Mouse (Mus musculus): ENCODE measurements around the gene Prdx5.
A peak's percentile ranks its signal among the peaks of the same experiment; 100 is the strongest.

Gene Prdx5

DNA sequence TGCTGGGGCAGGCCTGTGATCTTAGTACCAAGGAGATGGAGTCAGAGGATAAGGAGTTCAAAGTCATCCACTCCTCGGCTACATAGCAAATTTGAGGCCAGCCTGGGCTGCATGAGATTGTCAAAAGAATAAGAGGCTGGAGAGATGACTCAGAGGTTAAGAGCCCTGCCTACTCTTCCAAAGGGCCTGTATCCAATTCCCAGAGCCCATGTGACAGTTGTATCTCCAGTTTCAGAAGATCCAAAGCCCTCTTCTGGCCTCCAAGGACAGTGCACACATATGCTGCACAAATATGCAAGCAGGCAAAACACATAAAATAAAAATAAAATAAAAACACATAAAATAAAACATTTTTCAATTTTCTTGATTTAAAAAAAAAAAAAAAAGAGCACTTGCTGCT, 35.6 kb downstream of the Prdx5 start:
- DNase-seq, result no peak

DNA sequence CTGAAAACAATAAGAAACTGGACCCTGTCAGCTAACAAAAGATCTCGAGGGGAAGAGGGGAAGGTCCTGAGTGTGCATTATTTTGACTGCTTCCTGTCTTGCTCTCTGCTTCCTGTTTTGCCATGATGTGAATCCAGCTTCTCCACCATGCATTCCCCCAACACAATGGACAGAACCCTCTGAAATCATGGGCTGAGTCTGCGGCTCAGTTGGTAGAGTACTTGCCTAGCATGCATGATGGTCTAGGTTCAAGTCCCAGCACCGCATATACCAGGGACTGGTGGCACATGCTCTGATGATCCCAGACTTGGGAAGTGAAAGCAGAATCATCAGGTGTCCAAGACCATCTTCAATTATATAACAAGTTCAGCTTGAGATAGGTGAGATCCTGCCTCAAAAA, 37.2 kb downstream of the Prdx5 start:
- DNase-seq, result no peak

DNA sequence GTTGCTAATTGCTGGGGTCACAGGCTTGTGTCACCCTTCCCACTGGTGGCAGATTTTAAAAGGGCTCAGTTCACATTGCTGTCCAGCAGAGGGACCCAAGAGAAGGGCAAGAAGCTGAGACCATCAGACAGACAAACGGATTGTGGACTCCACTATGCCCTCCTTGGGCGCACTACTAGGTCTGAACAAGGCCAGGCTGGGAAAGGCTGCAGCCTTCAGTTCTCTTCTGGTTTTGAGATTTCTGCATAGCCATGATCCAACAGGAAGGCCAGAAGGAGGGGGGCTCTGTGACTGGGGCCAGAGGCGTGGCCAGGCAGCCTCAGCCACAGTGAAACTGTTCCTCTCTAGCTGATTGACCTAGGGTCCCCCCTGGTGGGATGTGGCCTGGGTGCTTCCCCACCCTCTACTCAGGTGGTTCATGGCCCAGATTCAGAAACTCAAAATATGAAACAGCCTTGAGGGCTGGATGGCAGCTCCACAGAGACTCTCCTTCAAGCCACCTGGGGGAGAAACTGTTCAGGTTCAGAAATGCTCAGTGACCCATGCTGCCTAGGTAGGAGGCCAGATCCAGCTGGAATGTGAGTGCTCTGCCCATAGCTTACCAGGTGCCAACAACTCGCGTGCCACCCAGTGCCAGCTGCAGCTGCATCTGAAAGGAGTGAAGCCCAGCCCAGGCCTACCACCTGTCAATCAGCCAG, 38.2 kb downstream of the Prdx5 start:
- peak; percentile 81 for DNase-seq

DNA sequence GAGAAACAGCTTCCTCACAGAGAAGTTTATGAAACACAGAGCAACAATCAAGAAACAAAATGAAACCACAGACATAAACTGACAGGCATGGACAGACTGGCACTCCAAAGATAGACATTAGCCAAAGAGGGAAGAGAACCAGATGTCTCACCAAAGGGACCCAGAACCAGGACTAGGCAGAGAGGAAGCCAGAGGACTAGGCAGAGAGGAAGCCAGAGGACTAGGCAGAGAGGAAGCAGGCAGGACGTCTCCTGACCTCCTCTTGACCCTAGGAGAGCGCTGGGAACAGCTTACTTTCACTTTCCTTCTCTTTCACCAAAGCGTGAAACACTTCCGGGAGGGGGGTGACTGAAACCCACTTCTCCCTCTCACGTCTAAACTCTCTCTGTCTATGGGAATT, 40.6 kb downstream of the Prdx5 start:
- peak; percentile 75 for DNase-seq

- no peak for DNase-seq
Measured at GRCm38 (mm10) chr19:6861451-6861850, 48.5 kb downstream of the Prdx5 start.

- no peak for DNase-seq
Measured at GRCm38 (mm10) chr19:6860706-6861105, 49.2 kb downstream of the Prdx5 start.

GRCm38 (mm10) chr19:6859971-6860370, 49.9 kb downstream of the Prdx5 start:
- no peak for DNase-seq

DNA sequence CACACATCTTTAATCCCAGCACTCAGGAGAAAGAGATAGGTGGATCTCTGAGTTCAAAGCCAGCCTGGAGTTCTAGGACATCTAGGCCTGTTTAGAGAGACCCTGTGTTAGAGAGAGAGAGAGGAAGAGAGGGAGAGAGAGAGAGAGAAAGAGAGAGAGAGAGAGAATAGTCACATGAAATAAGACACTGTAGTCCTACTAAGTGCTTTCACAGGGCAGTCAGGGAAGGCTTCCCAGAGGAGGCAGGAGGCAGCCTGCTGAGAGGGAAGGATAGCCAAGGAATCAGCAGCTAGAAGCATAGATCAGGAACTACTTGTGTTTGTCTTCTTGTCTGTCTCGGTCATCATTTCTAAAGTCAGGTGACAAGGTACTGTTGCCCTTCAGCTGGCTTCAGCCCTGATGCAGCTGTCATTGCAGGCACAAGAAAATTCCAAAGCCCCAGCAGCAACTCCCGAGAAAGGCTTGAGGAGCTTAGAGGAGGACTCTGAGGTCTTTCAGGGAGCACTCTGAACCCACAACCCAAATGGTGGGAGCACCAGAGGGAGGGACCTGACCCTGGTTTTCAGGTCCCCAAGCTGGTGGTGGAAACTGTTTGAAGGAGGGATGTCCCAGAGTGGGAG, 50.8 kb downstream of the Prdx5 start:
- no peak for DNase-seq

DNA sequence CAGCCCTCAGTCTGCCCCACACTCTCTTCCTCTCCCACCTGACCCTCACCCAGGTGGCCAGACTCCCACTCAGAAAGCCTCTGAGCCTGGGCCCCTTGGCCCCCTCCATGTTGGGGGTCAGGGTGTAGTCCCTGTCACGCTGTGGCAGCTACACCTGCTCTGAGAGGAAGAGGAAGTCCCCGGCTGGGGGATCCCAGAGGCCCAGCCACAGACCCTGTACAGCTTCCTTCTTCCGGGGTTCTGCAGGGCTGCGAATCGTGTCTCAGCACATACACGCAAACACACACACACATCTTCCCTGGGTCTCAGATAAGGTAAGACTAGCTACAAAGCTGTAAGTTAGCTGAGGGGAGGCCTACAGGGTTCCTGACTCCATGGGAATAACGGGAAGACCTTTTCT, 51.9 kb downstream of the Prdx5 start, which contains the start of gene Ccdc88b:
TSS of gene Ccdc88b (minus strand) at position 181 of the 400 bp plus-strand sequence.
- no peak for DNase-seq

DNA sequence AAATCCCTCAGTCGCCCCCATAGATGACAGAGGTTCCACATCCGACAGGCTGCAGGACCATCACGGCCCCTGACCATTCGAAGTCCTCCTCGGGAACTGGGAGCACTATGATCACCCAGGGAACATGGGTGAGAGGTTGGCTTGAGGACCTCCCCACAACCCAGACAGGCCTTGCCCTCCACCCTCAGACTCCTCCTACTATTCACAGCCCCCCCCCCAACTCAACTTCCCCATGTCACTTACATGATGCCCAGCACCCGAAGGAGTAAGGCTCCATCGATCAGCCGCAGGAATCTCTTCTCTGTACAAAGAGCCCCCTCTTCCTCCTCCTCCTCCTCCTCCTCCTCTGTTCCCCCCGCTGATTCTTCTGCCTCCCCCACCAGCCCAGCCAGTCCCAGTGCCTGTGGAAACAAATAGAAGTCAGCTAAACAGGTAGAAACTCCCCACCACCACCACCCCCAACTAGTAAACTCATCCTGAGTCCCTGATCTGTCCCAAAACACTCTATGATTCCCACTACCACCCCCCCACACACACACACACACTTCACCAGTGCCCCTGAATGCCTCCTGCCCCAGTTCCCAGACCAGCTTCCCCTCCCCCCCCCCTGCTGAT, 52.4 kb downstream of the Prdx5 start:
- DNase-seq, result no peak

DNA sequence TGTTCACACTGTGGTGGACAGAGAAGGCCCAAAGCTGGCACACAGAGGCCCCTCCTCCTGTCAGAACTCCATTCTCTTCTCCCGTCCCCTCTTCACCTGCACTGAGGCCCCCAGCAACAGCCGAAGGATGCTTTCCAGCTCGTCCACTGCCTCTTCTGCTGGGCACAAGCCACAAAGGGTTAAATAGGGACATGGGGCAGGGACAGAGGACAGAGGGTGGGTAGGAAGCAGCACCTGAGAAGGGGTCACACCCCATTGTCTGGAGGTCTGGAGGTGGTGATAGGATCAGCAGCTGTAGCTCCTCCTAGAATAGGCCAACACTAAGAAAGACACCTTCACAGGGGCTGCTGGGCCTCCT, 52.9 kb downstream of the Prdx5 start:
- DNase-seq, result no peak

Data from kidney, postnatal 10 days (tissue).